Mouse (Mus musculus): ENCODE measurements at regions not wholly inside any gene's neighbourhood (a gene's known extent, or its start where the extent isn't known, plus 50 kb on each side); places are given as distances from the start of the nearest gene placed in this dataset.

DNA sequence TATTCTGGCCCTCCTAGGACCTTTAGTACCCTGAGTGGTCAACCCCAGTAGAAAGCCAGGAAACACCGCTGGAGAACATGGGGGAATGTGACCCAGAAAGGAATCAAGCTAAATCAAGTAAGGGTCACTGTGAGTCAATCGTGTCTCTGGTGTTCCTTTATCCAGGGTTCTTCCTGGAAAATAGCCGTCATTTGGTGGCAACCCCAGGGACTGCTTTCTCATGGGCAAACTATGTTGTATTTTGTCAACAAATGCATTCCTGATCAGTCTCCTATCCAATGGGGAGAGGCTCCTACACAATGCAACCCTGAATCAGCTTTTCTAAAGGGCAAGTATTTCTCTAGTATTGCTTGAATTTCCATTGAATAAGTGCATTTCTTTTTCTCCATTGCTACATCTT lies 163.2 kb upstream of the Ado start:
- no peak for DNase-seq (ENCODE audit: low read depth in 1 of 2, low spot score in 2 of 2)
- TF ChIP-seq CTCF (IDR thresholded peaks at IDR 0.05; ENCODE audit: extremely low read depth, insufficient read depth, insufficient read length, insufficient replicate concordance) (no peak), POLR2A (IDR thresholded peaks at IDR 0.05; ENCODE audit: low read depth, low read length) (no peak)
- no peaks in the 10 kb centered on the region for H3K27me3 ChIP-seq (ENCODE audit: control insufficient read depth, insufficient read depth, low read length)
- no peak overlapping the region for H3K27ac ChIP-seq (ENCODE audit: insufficient read depth, low read length)
- no peak overlapping the region for H3K4me3 ChIP-seq (ENCODE audit: extremely low read depth, insufficient read depth, insufficient read length)
- 90% methylated on average over 3 of the region's 3 CpGs for WGBS
- H3K4me1 ChIP-seq (ENCODE audit: control insufficient read depth, insufficient read depth, insufficient read length): no peaks in the 10 kb centered on the region
- no peaks in the 10 kb centered on the region for H3K36me3 ChIP-seq (ENCODE audit: control insufficient read depth, insufficient read depth, low read length)

- WGBS: 85% methylated on average over 7 of the region's 7 CpGs
These were observed 157.7 kb upstream of the Ado start for GRCm38 (mm10) chr10:67706436-67706835.

GRCm38 (mm10) chr10:67702783-67703455 lies 154.2 kb upstream of the Ado start:
- H3K27ac ChIP-seq (ENCODE audit: insufficient read depth, low read length): peak overlapping the region; percentile 26; the same call in 1 of the 2 replicates
- H3K4me3 ChIP-seq (ENCODE audit: extremely low read depth, insufficient read depth, insufficient read length): no peak overlapping the region
- no peaks in the 10 kb centered on the region for H3K27me3 ChIP-seq (ENCODE audit: control insufficient read depth, insufficient read depth, low read length)
- no peaks in the 10 kb centered on the region for H3K36me3 ChIP-seq (ENCODE audit: control insufficient read depth, insufficient read depth, low read length)
- peaks cover 12% of the 10 kb centered on the region; the same call in 1 of the 2 replicates for H3K4me1 ChIP-seq (ENCODE audit: control insufficient read depth, insufficient read depth, insufficient read length)
- WGBS: 38% methylated on average over 9 of the region's 9 CpGs
- TF ChIP-seq POLR2A (IDR thresholded peaks at IDR 0.05; ENCODE audit: low read depth, low read length) (no peak), CTCF (IDR thresholded peaks at IDR 0.05; ENCODE audit: extremely low read depth, insufficient read depth, insufficient read length, insufficient replicate concordance) (no peak)
- DNase-seq (ENCODE audit: low read depth in 1 of 2, low spot score in 2 of 2): peak; percentile 14 to 22

More at GRCm38 (mm10) chr10:67706436-67706835, 157.7 kb upstream of the Ado start:
- no peak for DNase-seq (ENCODE audit: low read depth in 1 of 2, low spot score in 2 of 2)
- H3K27me3 ChIP-seq (ENCODE audit: control insufficient read depth, insufficient read depth, low read length): no peaks in the 10 kb centered on the region
- no peak overlapping the region for H3K4me3 ChIP-seq (ENCODE audit: extremely low read depth, insufficient read depth, insufficient read length)
- H3K27ac ChIP-seq (ENCODE audit: insufficient read depth, low read length): no peak overlapping the region
- H3K36me3 ChIP-seq (ENCODE audit: control insufficient read depth, insufficient read depth, low read length): no peaks in the 10 kb centered on the region
- H3K4me1 ChIP-seq (ENCODE audit: control insufficient read depth, insufficient read depth, insufficient read length): peaks cover 12% of the 10 kb centered on the region; the same call in 1 of the 2 replicates
- no peak for TF ChIP-seq CTCF (IDR thresholded peaks at IDR 0.05; ENCODE audit: extremely low read depth, insufficient read depth, insufficient read length, insufficient replicate concordance)
- TF ChIP-seq POLR2A (IDR thresholded peaks at IDR 0.05; ENCODE audit: low read depth, low read length): no peak

- H3K27me3 ChIP-seq (ENCODE audit: control insufficient read depth, insufficient read depth, low read length): no peaks in the 10 kb centered on the region
- H3K4me1 ChIP-seq (ENCODE audit: control insufficient read depth, insufficient read depth, insufficient read length): peaks cover 19% of the 10 kb centered on the region
- 69% methylated on average over 16 of the region's 16 CpGs for WGBS
- H3K36me3 ChIP-seq (ENCODE audit: control insufficient read depth, insufficient read depth, low read length): no peaks in the 10 kb centered on the region
- H3K4me3 ChIP-seq (ENCODE audit: extremely low read depth, insufficient read depth, insufficient read length): no peak overlapping the region
- no peak for DNase-seq (ENCODE audit: low read depth in 1 of 2, low spot score in 2 of 2)
- no peak overlapping the region for H3K27ac ChIP-seq (ENCODE audit: insufficient read depth, low read length)
- TF ChIP-seq CTCF (IDR thresholded peaks at IDR 0.05; ENCODE audit: extremely low read depth, insufficient read depth, insufficient read length, insufficient replicate concordance) (no peak), POLR2A (IDR thresholded peaks at IDR 0.05; ENCODE audit: low read depth, low read length) (no peak)
These were observed 148.8 kb upstream of the Ado start for GRCm38 (mm10) chr10:67697401-67698195.

GRCm38 (mm10) chr10:67695891-67696853 lies 147.4 kb upstream of the Ado start:
- DNase-seq (ENCODE audit: low read depth in 1 of 2, low spot score in 2 of 2): no peak

GRCm38 (mm10) chr10:67694751-67695150 lies 146.0 kb upstream of the Ado start:
- Histone ChIP-seq H3K27me3 (ENCODE audit: control insufficient read depth, insufficient read depth, low read length) (no peaks in the 10 kb centered on the region), H3K36me3 (ENCODE audit: control insufficient read depth, insufficient read depth, low read length) (no peaks in the 10 kb centered on the region), H3K27ac (ENCODE audit: insufficient read depth, low read length) (peak overlapping the region; percentile 13; the same call in 1 of the 2 replicates), H3K4me1 (ENCODE audit: control insufficient read depth, insufficient read depth, insufficient read length) (peaks cover 12% of the 10 kb centered on the region), H3K4me3 (ENCODE audit: extremely low read depth, insufficient read depth, insufficient read length) (no peak overlapping the region)
- no peak for DNase-seq (ENCODE audit: low read depth in 1 of 2, low spot score in 2 of 2)
- WGBS: 70% methylated on average over 4 of the region's 4 CpGs
- TF ChIP-seq CTCF (IDR thresholded peaks at IDR 0.05; ENCODE audit: extremely low read depth, insufficient read depth, insufficient read length, insufficient replicate concordance): no peak
- no peak for TF ChIP-seq POLR2A (IDR thresholded peaks at IDR 0.05; ENCODE audit: low read depth, low read length)

More at GRCm38 (mm10) chr10:67695891-67696853, 147.4 kb upstream of the Ado start:
- 53% methylated on average over 10 of the region's 10 CpGs for WGBS
- Histone ChIP-seq H3K27me3 (ENCODE audit: control insufficient read depth, insufficient read depth, low read length) (no peaks in the 10 kb centered on the region), H3K4me3 (ENCODE audit: extremely low read depth, insufficient read depth, insufficient read length) (no peak overlapping the region), H3K27ac (ENCODE audit: insufficient read depth, low read length) (peak overlapping the region; percentile 36), H3K4me1 (ENCODE audit: control insufficient read depth, insufficient read depth, insufficient read length) (peaks cover 12% of the 10 kb centered on the region), H3K36me3 (ENCODE audit: control insufficient read depth, insufficient read depth, low read length) (no peaks in the 10 kb centered on the region)
- TF ChIP-seq POLR2A (IDR thresholded peaks at IDR 0.05; ENCODE audit: low read depth, low read length) (no peak), CTCF (IDR thresholded peaks at IDR 0.05; ENCODE audit: extremely low read depth, insufficient read depth, insufficient read length, insufficient replicate concordance) (no peak)

All from spleen, adult 2 months (tissue).